In the genomic region with DNA sequence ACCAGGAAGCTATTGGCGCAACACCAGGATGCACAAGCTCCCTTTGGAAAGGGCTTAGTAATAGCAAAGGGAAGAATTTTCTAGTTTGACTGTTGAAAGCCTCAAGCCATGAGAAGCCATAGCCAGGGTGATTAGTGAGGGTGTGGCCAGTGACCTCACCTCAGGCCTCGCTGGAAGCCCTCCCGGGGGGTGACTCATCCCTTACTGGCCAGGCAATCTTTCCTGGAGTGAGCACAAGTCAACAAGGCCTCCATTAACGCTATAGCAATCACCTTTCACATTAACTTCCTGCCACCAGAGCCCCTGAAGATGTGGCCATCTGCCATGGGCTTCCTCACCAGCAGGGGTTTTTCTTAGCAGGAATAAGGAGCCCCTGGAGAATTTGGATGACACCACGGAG, we compare ENCODE assay signal across 11 mouse cellular contexts. TPM values are rescaled to one million over a fixed set of nuclear protein-coding genes. Genes with fewer than 3 reads are reported as not detected.
DNase-seq lines count a peak whose midpoint lies in the region; ATAC-seq and TF ChIP-seq lines count a peak whose summit lies in the region.
"Had no signal": no experiment of that assay in that cellular context is flagged by ENCODE, and none has a peak within 500 bp of the region (broad histone marks: within the 10 kb centered on the region; RNA-seq: fewer than 3 reads in every experiment).

No protein-coding gene starts in this region.

- no peaks in the 10 kb centered on the region for H3K9me3 ChIP-seq in ES-E14 (ENCODE audit: control insufficient read depth, insufficient read depth, low read depth, low read length)
- no peaks in the 10 kb centered on the region for H3K9me3 ChIP-seq in intestine, embryonic 15.5 days

- no peak overlapping the region for H3K4me2 ChIP-seq in intestine, embryonic 15.5 days (replicated peaks)
- H3K4me2 ChIP-seq: limb, embryonic 13.5 days; midbrain, embryonic 12.5 days had no signal

- 28% methylated on average over 5 of the region's 5 CpGs for WGBS in intestine, embryonic 15.5 days

- H3K9ac ChIP-seq in ES-E14 (ENCODE audit: insufficient read depth, low read depth, low read length, poor library complexity, severe bottlenecking), result no peak overlapping the region
- H3K9ac ChIP-seq in intestine, embryonic 15.5 days, result no peak overlapping the region
- H3K9ac ChIP-seq: limb, embryonic 13.5 days; midbrain, embryonic 12.5 days had no signal

- peak overlapping the region; percentile 4 to 14; a peak in 2 of 4 replicates for H3K4me3 ChIP-seq in ES-E14 (ENCODE audit: insufficient read depth in 1 of 2, low read depth in 1 of 2, low read length in 2 of 2, poor library complexity in 1 of 2, severe bottlenecking in 1 of 2)
- no peak overlapping the region for H3K4me3 ChIP-seq in intestine, embryonic 15.5 days (replicated peaks)
- H3K4me3 ChIP-seq: forebrain, embryonic 10.5 days; limb, embryonic 13.5 days; midbrain, embryonic 12.5 days had no signal

- in situ Hi-C loops in ES-E14 (cut with MboI; ENCODE audit: low sequenced_read_pairs in 2 of 2, unreplicated experiment in 2 of 2), result no loop called here

- no peak overlapping the region for H3K27ac ChIP-seq in ES-E14 (ENCODE audit: insufficient read depth, low read depth, low read length, poor library complexity, severe bottlenecking)
- no peak overlapping the region for H3K27ac ChIP-seq in intestine, embryonic 15.5 days
- H3K27ac ChIP-seq: forebrain, embryonic 10.5 days; limb, embryonic 13.5 days; midbrain, embryonic 12.5 days had no signal

- H3K27me3 ChIP-seq in intestine, embryonic 15.5 days (replicated peaks), result no peaks in the 10 kb centered on the region
- H3K27me3 ChIP-seq: limb, embryonic 13.5 days; midbrain, embryonic 12.5 days had no signal

- peak; percentile 88 for DNase-seq in 3134 (ENCODE audit: extremely low read depth, insufficient read length, low spot score)
- no peak for DNase-seq in ES-E14 (ENCODE audit: low read depth, low spot score)
- DNase-seq in gastrocnemius, adult 8-10 months (ENCODE audit: low spot score in 2 of 2), result peak; percentile 51 to 59
- DNase-seq in left cerebral cortex, adult 8-10 months (ENCODE audit: low spot score in 2 of 2), result no peak
- no peak for DNase-seq in cerebellum, adult 8-10 months
- DNase-seq: cerebellum, adult 2 months had no signal

- no peaks in the 10 kb centered on the region for H3K36me3 ChIP-seq in ES-E14 (ENCODE audit: control insufficient read depth, insufficient read depth, low read length, poor library complexity, severe bottlenecking)
- no peaks in the 10 kb centered on the region for H3K36me3 ChIP-seq in intestine, embryonic 15.5 days
- H3K36me3 ChIP-seq: forebrain, embryonic 10.5 days; limb, embryonic 13.5 days; midbrain, embryonic 12.5 days had no signal

- peak; percentile 80 for ATAC-seq in intestine, embryonic 15.5 days
- ATAC-seq in erythroid progenitor cell, adult 5-6 weeks (replicated peaks; ENCODE audit: low FRiP score, poor library complexity, severe bottlenecking), result no peak

- peaks cover 3 to 10% of the 10 kb centered on the region in 2 experiments; a peak in 2 of 4 replicates for H3K4me1 ChIP-seq in ES-E14 (ENCODE audit: control insufficient read depth in 2 of 2, insufficient read depth in 2 of 2, low read length in 2 of 2, poor library complexity in 1 of 2)
- peaks cover 7% of the 10 kb centered on the region; the same call in 1 of the 2 replicates for H3K4me1 ChIP-seq in intestine, embryonic 15.5 days (replicated peaks)
- H3K4me1 ChIP-seq: limb, embryonic 13.5 days; midbrain, embryonic 12.5 days had no signal

TF ChIP-seq in ES-E14, 5 proteins besides CTCF, POLR2A, EP300 and RAD21:
- TF ChIP-seq HCFC1 (IDR thresholded peaks at IDR 0.05; ENCODE audit: borderline replicate concordance, insufficient read depth, low read length), result no peak
- TF ChIP-seq ZC3H11A (IDR thresholded peaks at IDR 0.05; ENCODE audit: borderline replicate concordance, low read depth, low read length), result no peak
- no peak for TF ChIP-seq MAFK (IDR thresholded peaks at IDR 0.05; ENCODE audit: insufficient read depth, low read depth, low read length)
- TF ChIP-seq CHD2 (IDR thresholded peaks at IDR 0.05; ENCODE audit: low read depth, low read length), result no peak
- TF ChIP-seq ZNF384 (IDR thresholded peaks at IDR 0.05; ENCODE audit: low read depth, low read length), result no peak
TF ChIP-seq in ES-E14: peak in this region for 0.

RNA-seq across cellular contexts. Expression of a gene that starts 45.9 kb away (rescaled TPM):
- 112 and 127 TPM in 2 replicates for total RNA-seq in ES-E14 (2012; rRNA removed)
- 100 to 1,000 TPM; 129 to 163 (median 141) TPM for total RNA-seq in gastrocnemius, adult 8-10 months (2022)
- polyA plus RNA-seq in intestine, embryonic 15.5 days (2015; fragmentation: Nextera tagmentation; extraction: Ambion mirVana), result 166 and 185 TPM in 2 replicates
- total RNA-seq in left cerebral cortex, adult 8-10 months (2022), result 10 to 100 TPM; 71.8 to 75.3 (median 74.1) TPM
- 62.7 and 87.6 TPM in 2 replicates for total RNA-seq in erythroid progenitor cell, adult 5-6 weeks (2015; ENCODE audit: low replicate concordance)
- 46.8 and 52.3 TPM in 2 replicates for total RNA-seq in erythroid progenitor cell, adult 5-6 weeks (2017; ENCODE audit: low replicate concordance)

Comparison
In these comparisons a context has a peak if more than half of its experiments do, and no peak if none do; other contexts are left out.
1. DNase-seq: peak in 3134 (single experiment) and gastrocnemius, adult 8-10 months (2 of 2); none in ES-E14 (single experiment), left cerebral cortex, adult 8-10 months (0 of 2) and cerebellum, adult 8-10 months (single experiment).